Mouse (Mus musculus) T-cell, adult 2 months (primary cell): ENCODE measurements around the gene Prdm2.

Experiments used
- DNase-seq: peaks from one replicate; pipeline ENCODE4 v3.0.0; 2022; ENCODE audit warnings: low spot score

Prdm2 gene

GRCm38 (mm10) chr4:143211584-143212340 is 1.0 kb downstream of the Prdm2 start:
- peak; percentile 54 for DNase-seq

DNA sequence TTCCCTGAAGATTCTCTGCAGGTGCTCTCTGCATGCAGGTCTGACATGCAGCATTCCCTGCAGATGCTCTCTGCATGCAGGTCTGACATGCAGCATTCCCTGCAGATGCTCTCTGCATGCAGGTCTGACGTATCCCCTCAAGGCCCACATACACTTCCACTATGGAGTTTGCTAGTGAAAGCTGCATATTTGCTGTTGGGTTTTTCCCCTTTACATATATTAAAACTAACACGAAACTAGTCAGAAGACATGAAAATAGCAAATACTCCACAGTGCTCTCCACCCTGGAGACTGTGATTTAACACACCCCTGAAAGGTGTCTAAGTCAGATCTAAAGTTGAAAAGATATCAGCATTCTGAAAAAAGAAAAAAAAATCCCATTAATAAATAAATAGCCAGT is 2.8 kb downstream of the Prdm2 start:
- no peak for DNase-seq

DNA sequence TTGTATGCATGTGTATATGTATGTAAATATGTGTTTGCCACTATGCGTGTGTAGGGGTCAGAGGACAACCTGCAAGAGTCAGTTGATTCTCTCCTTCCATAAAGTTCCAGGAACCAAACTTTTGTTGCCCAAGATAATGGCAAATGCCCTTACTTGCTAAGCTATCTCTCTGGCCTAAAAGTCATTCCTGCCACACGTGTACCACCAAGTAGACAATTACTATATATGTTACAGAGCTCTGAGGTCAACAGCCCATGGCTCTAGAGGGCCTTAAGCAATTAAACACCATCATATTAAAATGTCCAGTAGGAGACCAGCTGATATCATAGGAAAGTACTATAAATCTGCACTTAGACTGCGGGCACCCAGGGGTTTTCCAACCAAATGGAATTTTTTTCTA is 10.1 kb downstream of the Prdm2 start:
- no peak for DNase-seq

DNA sequence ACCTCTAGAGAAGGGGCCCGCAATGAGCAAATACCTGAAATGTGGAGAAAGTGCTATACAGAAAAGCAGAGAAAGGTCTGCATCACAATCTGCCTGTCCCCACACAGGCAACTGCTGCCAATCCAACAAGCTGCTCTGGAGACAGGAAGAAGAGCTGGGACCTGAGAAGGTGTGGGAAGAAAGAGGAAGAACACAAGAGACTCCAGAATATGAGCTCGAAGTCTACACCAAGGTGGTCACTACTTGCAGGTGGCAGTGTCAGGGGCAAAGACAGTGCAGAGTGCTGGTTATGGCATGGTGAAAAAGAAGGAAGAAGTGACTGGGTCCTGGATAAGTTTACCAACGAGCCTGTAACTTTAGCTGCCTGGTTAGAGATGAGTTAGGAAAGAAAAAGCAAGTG is 14.4 kb downstream of the Prdm2 start:
- no peak for DNase-seq

DNA sequence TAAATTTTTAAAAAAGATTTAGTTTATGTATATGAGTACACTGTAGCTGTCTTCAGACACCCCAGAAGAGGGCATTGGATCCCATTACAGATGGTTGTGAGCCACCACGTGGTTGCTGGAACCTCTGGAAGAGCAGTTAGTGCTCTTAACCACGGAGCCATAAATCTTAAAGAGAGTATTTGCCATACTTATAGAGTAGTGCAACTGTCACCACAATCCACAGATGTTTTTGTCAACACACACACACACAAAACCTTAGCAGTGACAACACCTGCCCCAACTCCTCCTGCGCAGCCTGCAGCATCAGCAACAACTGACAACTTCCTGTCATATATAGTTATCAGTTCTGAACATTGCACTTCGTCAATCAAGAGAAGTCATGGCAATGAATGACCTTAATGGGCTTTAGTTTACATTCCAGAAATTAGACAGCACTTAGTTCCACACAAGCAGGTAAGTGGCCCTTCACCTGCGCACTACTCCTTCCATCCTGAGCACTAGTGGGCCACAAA is 14.9 kb downstream of the Prdm2 start:
- peak; percentile 16 for DNase-seq

- DNase-seq: no peak
Observed at GRCm38 (mm10) chr4:143194328-143194727, 18.5 kb downstream of the Prdm2 start.

DNA sequence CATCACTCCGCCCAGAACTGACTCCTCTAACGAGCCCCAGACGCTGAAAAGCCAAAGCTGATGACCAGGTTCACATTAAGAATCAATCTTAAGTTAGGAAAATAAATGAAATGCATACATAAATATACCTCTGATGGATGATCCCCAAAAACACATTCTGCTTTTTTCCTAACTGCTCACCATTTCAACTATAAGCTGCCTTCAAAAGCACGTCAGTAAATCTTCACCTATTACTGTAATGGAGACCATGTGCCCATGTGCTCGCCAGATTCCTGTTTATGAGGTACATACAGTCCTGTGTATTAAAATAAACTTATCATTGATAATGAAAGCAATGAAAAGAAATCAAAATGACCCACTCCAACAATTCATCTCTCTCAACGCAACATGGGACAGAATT is 19.6 kb downstream of the Prdm2 start:
- no peak for DNase-seq

DNA sequence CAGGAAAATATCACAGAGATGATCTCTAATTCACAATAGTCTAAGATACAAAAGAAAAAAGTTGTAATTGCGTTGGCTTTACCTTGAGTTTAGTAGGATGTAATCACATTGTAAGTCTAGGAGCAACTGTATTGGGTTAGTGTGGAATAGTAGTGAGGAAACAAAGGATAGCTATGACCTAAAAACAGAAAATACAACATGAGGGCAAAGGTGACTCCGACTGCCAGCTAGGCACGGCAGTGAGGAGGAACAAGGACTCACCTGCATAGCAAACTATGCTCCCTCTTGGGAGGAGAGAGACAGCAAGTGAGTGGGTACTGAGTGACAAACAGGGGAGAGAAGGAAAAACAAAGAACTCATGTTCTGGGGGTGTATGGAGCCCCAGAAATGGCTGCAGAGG is 21.0 kb downstream of the Prdm2 start:
- no peak for DNase-seq

DNA sequence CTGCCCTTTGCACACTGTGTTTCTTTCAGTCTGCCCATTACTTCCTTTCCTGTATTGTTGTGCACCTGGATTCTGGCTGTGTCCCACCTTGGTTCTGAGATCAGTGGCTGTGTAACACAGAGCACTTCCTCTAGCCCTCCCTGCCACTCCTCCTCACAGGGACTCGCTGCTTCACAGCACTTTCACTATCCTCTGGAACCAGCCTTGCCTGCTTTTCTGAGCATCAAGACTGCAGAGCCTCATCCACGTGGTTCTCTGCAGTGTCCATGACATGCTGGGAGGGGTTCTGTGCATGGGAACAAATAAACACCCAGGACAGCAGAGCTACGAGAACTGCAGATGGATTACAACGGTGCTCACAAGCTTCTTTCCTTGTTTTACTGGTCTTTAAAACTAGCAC is 22.1 kb downstream of the Prdm2 start:
- DNase-seq: no peak

DNA sequence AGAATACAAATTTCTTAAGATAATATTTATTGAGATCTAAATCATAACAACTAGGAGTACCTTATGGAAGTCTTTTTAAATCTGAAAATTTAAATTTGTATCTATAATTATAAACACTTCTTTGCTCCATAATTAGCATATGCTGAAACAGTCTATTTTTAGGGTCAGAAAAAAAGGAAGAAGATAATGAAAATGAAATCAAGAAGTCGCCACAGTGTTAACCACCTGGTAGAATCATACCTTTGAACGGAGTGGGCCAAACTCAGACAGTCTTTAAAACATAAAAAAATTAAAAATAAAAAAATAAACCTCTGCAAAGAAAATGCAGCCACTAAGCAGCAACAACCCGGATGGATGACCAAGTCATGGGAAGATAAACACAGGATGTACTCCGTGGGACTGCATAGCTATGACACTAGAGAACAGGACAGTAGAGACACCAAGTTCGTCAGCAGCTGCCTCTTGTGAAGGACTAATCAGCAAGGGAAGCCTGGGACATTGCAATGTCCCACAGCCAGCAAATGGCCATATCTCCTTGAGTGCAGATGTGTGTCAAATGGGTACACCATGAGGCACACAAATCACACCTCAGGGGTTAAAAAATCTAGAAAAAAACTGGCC is 24.1 kb downstream of the Prdm2 start:
- DNase-seq: no peak

DNA sequence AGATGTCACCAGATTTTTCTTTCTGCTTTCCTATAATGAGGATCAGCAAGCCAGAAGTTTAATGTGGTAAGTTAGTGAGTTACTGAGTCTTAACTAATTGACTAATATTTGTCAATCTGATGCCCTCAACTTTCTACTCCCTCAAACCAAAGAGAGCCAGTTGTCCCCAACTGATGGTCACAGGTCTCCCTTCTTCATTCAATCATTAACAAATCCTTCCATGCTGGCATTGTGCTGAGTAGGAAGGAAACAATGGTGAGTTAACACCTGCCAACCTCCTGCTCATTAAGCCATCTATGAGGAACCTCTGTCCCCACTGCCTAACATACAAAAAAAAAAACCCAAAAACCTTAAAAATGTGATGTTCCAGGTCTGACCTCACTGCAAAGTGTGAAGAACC is 26.7 kb downstream of the Prdm2 start:
- no peak for DNase-seq

- DNase-seq: no peak
Observed at GRCm38 (mm10) chr4:143185496-143185895, 27.3 kb downstream of the Prdm2 start.

- no peak for DNase-seq
Observed at GRCm38 (mm10) chr4:143183141-143183540, 29.7 kb downstream of the Prdm2 start.

DNA sequence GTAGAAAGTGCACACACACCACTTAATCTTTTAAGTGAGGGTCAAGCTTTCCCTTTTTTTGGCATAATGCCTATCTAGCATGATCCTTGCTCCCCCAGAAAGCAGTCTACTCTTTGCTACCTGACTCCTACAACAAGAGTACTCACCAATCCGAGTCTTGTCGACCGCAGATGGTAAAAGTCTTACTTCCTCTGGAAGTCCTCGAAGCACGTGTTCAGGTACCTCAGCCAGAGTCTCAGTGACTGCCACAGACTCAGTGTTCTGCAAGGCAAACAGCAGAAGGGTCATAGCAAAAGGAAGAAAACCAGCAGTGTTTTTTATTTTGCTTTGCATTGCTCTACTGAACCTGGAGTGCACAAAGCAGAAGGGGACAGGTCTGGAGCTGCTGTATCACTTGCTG is 32.1 kb downstream of the Prdm2 start:
- no peak for DNase-seq

DNA sequence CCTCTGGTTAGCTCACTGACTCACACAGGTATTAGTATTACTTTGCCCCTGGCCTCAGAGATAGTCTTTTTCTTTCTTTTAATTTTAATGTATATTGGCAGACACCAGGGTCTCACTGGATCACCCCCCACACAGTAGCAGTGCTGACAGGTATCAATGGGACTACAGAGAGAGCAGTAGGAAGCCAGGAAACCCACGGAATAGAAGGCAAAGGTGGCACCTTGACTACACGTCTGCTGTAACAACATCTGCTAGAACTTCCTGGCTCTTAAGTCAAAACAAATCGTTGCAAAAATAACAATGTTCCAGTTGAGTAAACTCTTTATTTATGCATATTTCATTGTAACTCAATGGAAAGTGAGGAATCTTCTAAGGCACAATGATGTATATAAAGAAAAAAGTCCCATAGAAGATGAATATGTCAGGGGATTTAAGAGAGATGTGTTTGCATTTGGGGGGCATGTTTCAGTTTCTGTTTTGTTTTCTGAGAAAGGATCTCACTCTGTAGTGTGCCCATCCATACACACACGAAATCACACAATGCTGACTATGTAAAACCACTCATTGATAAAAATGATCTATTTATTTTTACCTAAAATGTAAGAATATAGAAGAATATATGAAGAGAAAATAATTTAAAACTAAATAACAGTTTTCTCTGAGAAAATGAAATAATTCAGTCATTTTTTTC is 41.0 kb downstream of the Prdm2 start:
- DNase-seq: no peak

GRCm38 (mm10) chr4:143170290-143170689 is 42.5 kb downstream of the Prdm2 start:
- DNase-seq: no peak

DNA sequence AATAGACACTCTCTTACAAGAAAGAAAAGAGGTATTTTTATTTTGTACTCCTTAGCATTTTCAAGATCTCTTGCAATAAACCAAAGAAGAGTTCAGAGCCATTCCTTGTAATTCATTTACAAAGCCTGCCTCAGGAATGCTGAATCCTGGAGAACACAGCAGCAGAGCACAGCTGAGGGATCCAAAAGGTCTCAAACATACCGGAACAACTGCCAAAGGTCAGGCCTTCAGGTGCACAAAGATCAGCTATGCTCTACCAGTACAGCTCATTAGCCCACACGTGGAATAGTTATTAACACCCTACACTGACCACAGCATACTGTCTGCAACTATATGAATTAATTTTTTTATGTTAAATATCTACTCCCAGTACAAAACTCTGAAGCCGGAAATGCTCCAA is 44.7 kb downstream of the Prdm2 start:
- no peak for DNase-seq

DNA sequence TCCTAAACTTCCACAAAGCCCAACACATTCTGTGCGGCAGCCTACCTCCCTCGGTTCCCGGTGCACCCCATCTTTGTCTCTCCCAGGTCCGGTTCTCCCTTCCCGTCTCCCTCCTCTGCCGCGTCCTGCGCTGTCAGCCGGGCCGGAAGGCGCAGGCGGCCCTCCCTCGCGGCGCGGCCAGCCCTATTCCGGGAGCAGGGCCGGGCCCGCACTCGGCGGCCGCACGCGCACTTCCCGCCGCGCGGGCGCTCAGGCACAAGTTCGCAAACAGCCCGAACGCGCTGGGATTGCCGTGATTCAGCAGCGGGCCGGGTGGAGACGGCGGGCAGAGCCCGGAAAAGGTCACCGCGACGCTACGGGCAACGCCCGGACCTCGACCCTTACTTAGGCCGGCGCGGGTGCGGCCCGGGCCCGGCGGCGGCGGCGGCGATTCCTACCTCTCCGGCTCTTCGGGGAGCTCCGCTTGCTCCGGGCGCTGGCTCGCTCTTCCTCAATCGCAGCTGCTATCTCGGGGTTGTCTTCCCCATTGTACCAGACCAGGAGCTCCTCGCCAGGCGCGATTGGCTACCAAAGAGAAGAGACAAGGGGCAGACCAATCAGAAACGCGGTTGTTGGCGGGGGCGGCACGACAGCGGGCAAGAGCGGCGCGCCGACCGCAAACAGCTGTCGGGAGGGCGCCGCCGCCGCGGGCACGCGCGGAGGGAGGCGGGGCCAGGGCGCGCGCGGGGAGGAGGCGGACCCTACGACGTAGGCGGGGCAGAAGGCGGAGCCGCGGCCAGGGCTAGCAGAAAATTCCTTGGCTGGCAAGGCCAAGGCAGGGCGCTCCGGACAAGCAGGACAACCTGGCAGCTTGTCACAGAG is 50.9 kb downstream of the Prdm2 start:
- peak; percentile 99 for DNase-seq

- DNase-seq: no peak
Observed at GRCm38 (mm10) chr4:143160826-143161225, 52.0 kb downstream of the Prdm2 start.

DNA sequence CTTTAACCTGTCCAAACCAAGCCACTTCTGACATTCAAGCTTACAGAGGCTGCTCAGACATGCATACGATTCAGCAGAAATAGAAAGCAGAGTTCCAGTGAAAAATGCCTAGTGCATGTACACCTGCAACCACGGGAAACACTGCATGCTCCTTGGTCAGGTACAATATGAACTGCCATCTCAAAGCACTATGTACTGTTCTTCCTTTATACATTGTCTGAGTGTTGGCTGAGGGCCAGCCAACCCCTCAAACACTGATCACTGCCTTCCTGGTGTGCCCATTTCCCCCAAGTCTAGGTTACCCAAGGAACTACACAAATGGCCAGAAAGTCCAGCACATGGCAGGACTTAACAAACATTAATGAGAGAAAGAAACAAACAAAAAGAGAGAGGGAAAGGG is 53.5 kb downstream of the Prdm2 start:
- no peak for DNase-seq

DNA sequence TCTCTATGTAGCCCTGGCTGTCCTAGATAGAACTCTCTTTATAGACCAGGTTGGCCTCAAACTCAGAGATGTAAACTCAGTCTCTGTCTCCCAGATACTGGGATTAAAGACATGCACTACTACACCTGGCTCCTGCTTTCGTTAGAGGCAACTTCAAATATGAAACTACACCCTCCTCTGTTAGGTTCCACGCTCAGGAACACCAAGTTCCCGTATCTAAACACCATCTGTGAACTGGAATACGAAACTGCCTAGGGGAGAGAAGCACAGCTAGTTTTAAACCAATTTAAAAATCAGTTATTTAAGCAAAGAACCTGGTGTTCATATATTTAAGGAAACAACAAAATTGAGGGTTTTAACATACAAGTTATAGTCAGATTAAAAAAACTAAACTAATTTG is 56.9 kb downstream of the Prdm2 start:
- no peak for DNase-seq

DNA sequence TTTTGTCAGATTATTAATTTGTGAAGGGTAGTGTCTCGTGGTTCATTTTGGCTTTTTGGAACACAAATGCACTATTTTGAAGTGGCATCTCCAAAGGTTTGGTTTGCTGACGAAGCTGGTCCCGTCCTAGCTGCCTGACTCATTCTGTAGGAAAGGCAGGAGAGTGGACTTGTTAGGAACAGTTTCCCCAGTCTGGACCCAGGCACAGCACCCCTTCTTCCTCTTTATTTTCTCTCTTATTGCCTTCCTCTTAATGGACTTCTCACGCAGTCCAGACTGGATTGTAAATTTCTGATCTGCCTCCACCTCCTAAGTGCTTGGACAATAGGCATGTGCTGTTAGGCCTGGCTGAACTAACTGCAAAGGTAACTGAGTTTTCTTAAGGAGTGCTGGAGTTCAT is 57.8 kb downstream of the Prdm2 start:
- DNase-seq: no peak
